Mouse (Mus musculus) MEL (cell line): ENCODE measurements around the gene Adgre5. TPM values are rescaled to one million over a fixed set of nuclear protein-coding genes. Genes with fewer than 3 reads are reported as not detected.
A peak's percentile ranks its signal among the peaks of the same experiment; 100 is the strongest.

Experiments
- DNase-seq: peaks from one replicate; pipeline ENCODE4 v3.0.0; 2011; ENCODE audit warnings: low read depth, low spot score
- H3K27ac ChIP-seq: 2 replicates; pipeline ENCODE4 v1.5.1; 2012; ENCODE audit warnings: low read depth, mild to moderate bottlenecking, control low read depth, low read length, moderate library complexity; ENCODE audit not compliant: control insufficient read depth
- H3K27me3 ChIP-seq, 2 experiments: fragments of 150-350 bp in 1 of 2; sonication (generic) in 1 of 2; 2 replicates each; pipeline ENCODE4 v1.6.1; 2012; ENCODE audit warnings: low read length in 2 of 2, mild to moderate bottlenecking in 2 of 2, improper control_type of control experiment in 1 of 2, moderate library complexity in 1 of 2; ENCODE audit not compliant: insufficient read depth in 2 of 2, control insufficient read depth in 1 of 2
- H3K36me3 ChIP-seq, 2 experiments: 2 replicates each; pipeline ENCODE4 v1.6.1; 2012 to 2014; ENCODE audit warnings: low read length in 2 of 2, improper control_type of control experiment in 1 of 2, inconsistent platforms in 1 of 2, mild to moderate bottlenecking in 1 of 2; ENCODE audit not compliant: insufficient read depth in 2 of 2, control insufficient read depth in 1 of 2
- H3K4me1 ChIP-seq, 2 experiments: fragments of 150-350 bp in 1 of 2; sonication (generic) in 1 of 2; 2 replicates each; pipeline ENCODE4 v1.6.1; 2012; ENCODE audit warnings: low read length in 2 of 2, improper control_type of control experiment in 1 of 2, mild to moderate bottlenecking in 1 of 2; ENCODE audit not compliant: insufficient read depth in 2 of 2, control insufficient read depth in 1 of 2
- H3K4me3 ChIP-seq, 2 experiments: fragments of 150-350 bp in 1 of 2; sonication (generic) in 1 of 2; 2 replicates each; pipeline ENCODE4 v1.5.1; 2012; ENCODE audit warnings: low read depth in 2 of 2, low read length in 2 of 2, mild to moderate bottlenecking in 2 of 2, moderate library complexity in 2 of 2, control low read depth in 1 of 2, improper control_type of control experiment in 1 of 2; ENCODE audit not compliant: control insufficient read depth in 1 of 2, insufficient read depth in 1 of 2
- H3K79me2 ChIP-seq: 2 replicates; pipeline ENCODE4 v1.6.1; 2012; ENCODE audit warnings: mild to moderate bottlenecking, low read length, moderate library complexity; ENCODE audit not compliant: control insufficient read depth, poor library complexity, insufficient read depth
- H3K9ac ChIP-seq: 2 replicates; pipeline ENCODE4 v1.6.1; 2012; ENCODE audit warnings: low read depth, mild to moderate bottlenecking, control low read depth, low read length, moderate library complexity; ENCODE audit not compliant: control insufficient read depth, poor library complexity, severe bottlenecking
- H3K9me3 ChIP-seq: fragments of 150-350 bp; sonication (generic); replicated peaks from 2 replicates; pipeline ENCODE4 v1.6.1; 2012; ENCODE audit warnings: mild to moderate bottlenecking, low read length, improper control_type of control experiment, moderate library complexity; ENCODE audit not compliant: insufficient read depth
- BHLHE40 ChIP-seq: IDR thresholded peaks from 2 replicates; pipeline ENCODE4 v1.6.1; 2012; ENCODE audit warnings: low read depth, mild to moderate bottlenecking, inconsistent platforms, low read length, improper control_type of control experiment, borderline replicate concordance
- CHD1 ChIP-seq: IDR thresholded peaks from 2 replicates; pipeline ENCODE4 v1.6.1; 2012; ENCODE audit warnings: low read depth, mild to moderate bottlenecking, inconsistent platforms, low read length, improper control_type of control experiment
- CHD2 ChIP-seq: IDR thresholded peaks from 2 replicates; pipeline ENCODE4 v1.6.1; 2011; ENCODE audit warnings: low read length, improper control_type of control experiment
- CTCF ChIP-seq, 3 experiments: IDR thresholded peaks in 2 of 3; conservative IDR thresholded peaks in 1 of 3; 2 replicates each; pipeline ENCODE4 v1.5.1; 2011 to 2012; ENCODE audit warnings: low read length in 3 of 3, low read depth in 2 of 3, mild to moderate bottlenecking in 2 of 3, improper control_type of control experiment in 1 of 3, inconsistent platforms in 1 of 3, mixed read lengths in 1 of 3, moderate library complexity in 1 of 3; ENCODE audit not compliant: control insufficient read depth in 1 of 3, insufficient read depth in 1 of 3, poor library complexity in 1 of 3, severe bottlenecking in 1 of 3
- E2F4 ChIP-seq: IDR thresholded peaks from 2 replicates; pipeline ENCODE4 v1.6.1; 2011; ENCODE audit warnings: low read depth, low read length, improper control_type of control experiment, borderline replicate concordance
- ELF1 ChIP-seq: IDR thresholded peaks from 2 replicates; pipeline ENCODE4 v1.6.1; 2014; ENCODE audit warnings: low read depth, mild to moderate bottlenecking, inconsistent platforms, low read length, improper control_type of control experiment, moderate library complexity
- EP300 ChIP-seq, 2 experiments: IDR thresholded peaks; 2 replicates each; pipeline ENCODE4 v1.6.1; 2011; ENCODE audit warnings: improper control_type of control experiment in 2 of 2, low read length in 2 of 2, low read depth in 1 of 2, mild to moderate bottlenecking in 1 of 2
- ETS1 ChIP-seq: IDR thresholded peaks from 2 replicates; pipeline ENCODE4 v1.6.1; 2012; ENCODE audit warnings: low read depth, mild to moderate bottlenecking, inconsistent platforms, low read length, improper control_type of control experiment, moderate library complexity
- GABPA ChIP-seq: IDR thresholded peaks from 2 replicates; pipeline ENCODE4 v1.6.1; 2012; ENCODE audit warnings: low read depth, mild to moderate bottlenecking, inconsistent platforms, low read length, improper control_type of control experiment, moderate library complexity
- HCFC1 ChIP-seq: IDR thresholded peaks from 2 replicates; pipeline ENCODE4 v1.6.1; 2012; ENCODE audit warnings: low read depth, mild to moderate bottlenecking, inconsistent platforms, low read length, improper control_type of control experiment, moderate library complexity
- JUND ChIP-seq: IDR thresholded peaks from 2 replicates; pipeline ENCODE4 v1.6.1; 2011; ENCODE audit warnings: low read depth, mild to moderate bottlenecking, improper control_type of control experiment, low read length
- KAT2A ChIP-seq: conservative IDR thresholded peaks from 2 replicates; pipeline ENCODE4 v1.6.1; 2012; ENCODE audit warnings: low read depth, low read length, improper control_type of control experiment, inconsistent platforms
- MAFK ChIP-seq: IDR thresholded peaks from 2 replicates; pipeline ENCODE4 v1.6.1; 2011; ENCODE audit warnings: low read depth, mild to moderate bottlenecking, low read length, improper control_type of control experiment, borderline replicate concordance
- MAX ChIP-seq: IDR thresholded peaks from 2 replicates; pipeline ENCODE4 v1.6.1; 2011; ENCODE audit warnings: low read length, improper control_type of control experiment
- MAZ ChIP-seq: IDR thresholded peaks from 2 replicates; pipeline ENCODE4 v1.6.1; 2012; ENCODE audit warnings: low read depth, mild to moderate bottlenecking, inconsistent platforms, low read length, improper control_type of control experiment
- MEF2A ChIP-seq: IDR thresholded peaks from 2 replicates; pipeline ENCODE4 v1.6.1; 2014; ENCODE audit warnings: low read depth, mild to moderate bottlenecking, inconsistent platforms, low read length, improper control_type of control experiment; ENCODE audit not compliant: poor library complexity, insufficient replicate concordance, severe bottlenecking; ENCODE audit errors: extremely low read depth
- MXI1 ChIP-seq: IDR thresholded peaks from 2 replicates; pipeline ENCODE4 v1.6.1; 2011; ENCODE audit warnings: mild to moderate bottlenecking, low read depth, low read length, improper control_type of control experiment
- MYB ChIP-seq: IDR thresholded peaks from 2 replicates; pipeline ENCODE4 v1.6.1; 2011; ENCODE audit warnings: mild to moderate bottlenecking, low read depth, low read length, improper control_type of control experiment
- MYC ChIP-seq: IDR thresholded peaks from 2 replicates; pipeline ENCODE4 v1.6.1; 2011; ENCODE audit warnings: low read depth, mild to moderate bottlenecking, low read length, improper control_type of control experiment, moderate library complexity
- NELFE ChIP-seq: IDR thresholded peaks from 2 replicates; pipeline ENCODE4 v1.6.1; 2011; ENCODE audit warnings: low read depth, low read length, improper control_type of control experiment
- NRF1 ChIP-seq: IDR thresholded peaks from 2 replicates; pipeline ENCODE4 v1.6.1; 2014; ENCODE audit warnings: low read depth, mild to moderate bottlenecking, inconsistent platforms, low read length, improper control_type of control experiment, moderate library complexity; ENCODE audit not compliant: poor library complexity, insufficient read depth, severe bottlenecking
- POLR2A ChIP-seq, 2 experiments: IDR thresholded peaks; 2 replicates each; pipeline ENCODE4 v1.6.1; 2011 to 2012; ENCODE audit warnings: low read length in 2 of 2, mild to moderate bottlenecking in 2 of 2, control low read depth in 1 of 2, improper control_type of control experiment in 1 of 2, low read depth in 1 of 2, moderate library complexity in 1 of 2; ENCODE audit not compliant: control insufficient read depth in 1 of 2, insufficient read depth in 1 of 2, poor library complexity in 1 of 2
- RAD21 ChIP-seq: IDR thresholded peaks from 2 replicates; pipeline ENCODE4 v1.6.1; 2011; ENCODE audit warnings: mild to moderate bottlenecking, low read depth, low read length, improper control_type of control experiment
- RCOR1 ChIP-seq: IDR thresholded peaks from 2 replicates; pipeline ENCODE4 v1.6.1; 2012; ENCODE audit warnings: low read depth, mild to moderate bottlenecking, inconsistent platforms, low read length, improper control_type of control experiment
- SIN3A ChIP-seq: IDR thresholded peaks from 2 replicates; pipeline ENCODE4 v1.6.1; 2012; ENCODE audit warnings: low read length, improper control_type of control experiment, inconsistent platforms
- SMC3 ChIP-seq: IDR thresholded peaks from 2 replicates; pipeline ENCODE4 v1.6.1; 2011; ENCODE audit warnings: low read depth, low read length, improper control_type of control experiment
- TAL1 ChIP-seq: IDR thresholded peaks from 2 replicates; pipeline ENCODE4 v1.6.1; 2012; ENCODE audit warnings: mild to moderate bottlenecking, inconsistent platforms, low read length, moderate library complexity, mixed read lengths
- TBP ChIP-seq: IDR thresholded peaks from 2 replicates; pipeline ENCODE4 v1.8.0; 2011; ENCODE audit warnings: low read depth, low read length, improper control_type of control experiment
- TCF12 ChIP-seq: IDR thresholded peaks from 2 replicates; pipeline ENCODE4 v1.6.1; 2014; ENCODE audit warnings: low read depth, mild to moderate bottlenecking, inconsistent platforms, low read length, improper control_type of control experiment, moderate library complexity
- UBTF ChIP-seq: IDR thresholded peaks from 2 replicates; pipeline ENCODE4 v1.6.1; 2012; ENCODE audit warnings: low read depth, mild to moderate bottlenecking, inconsistent platforms, low read length, improper control_type of control experiment, moderate library complexity, borderline replicate concordance; ENCODE audit not compliant: insufficient read depth
- USF1 ChIP-seq: IDR thresholded peaks from 2 replicates; pipeline ENCODE4 v1.6.1; 2014; ENCODE audit warnings: low read depth, mild to moderate bottlenecking, inconsistent platforms, low read length, improper control_type of control experiment, moderate library complexity
- USF2 ChIP-seq, 2 experiments: IDR thresholded peaks; 2 replicates each; pipeline ENCODE4 v1.6.1; 2011 to 2012; ENCODE audit warnings: improper control_type of control experiment in 2 of 2, low read length in 2 of 2, borderline replicate concordance in 1 of 2, inconsistent platforms in 1 of 2, low read depth in 1 of 2, mild to moderate bottlenecking in 1 of 2; ENCODE audit not compliant: insufficient read depth in 1 of 2
- ZC3H11A ChIP-seq: IDR thresholded peaks from 2 replicates; pipeline ENCODE4 v1.6.1; 2012; ENCODE audit warnings: low read depth, mild to moderate bottlenecking, inconsistent platforms, low read length, improper control_type of control experiment
- ZKSCAN1 ChIP-seq: IDR thresholded peaks from 2 replicates; pipeline ENCODE4 v1.6.1; 2012; ENCODE audit warnings: low read depth, mild to moderate bottlenecking, inconsistent platforms, low read length, improper control_type of control experiment, moderate library complexity
- ZMIZ1 ChIP-seq: IDR thresholded peaks from 2 replicates; pipeline ENCODE4 v1.6.1; 2012; ENCODE audit warnings: low read depth, mild to moderate bottlenecking, inconsistent platforms, low read length, improper control_type of control experiment, moderate library complexity
- ZNF384 ChIP-seq: IDR thresholded peaks from 2 replicates; pipeline ENCODE4 v1.6.1; 2012; ENCODE audit warnings: low read depth, mild to moderate bottlenecking, inconsistent platforms, low read length, improper control_type of control experiment
- polyA plus RNA-seq, 2 experiments: library from polyadenylated mRNA; stranded (reverse) in 1 of 2; unstranded in 1 of 2; fragments of >175 nt in 1 of 2; fragments of >200 nt in 1 of 2; gene quantifications; 2 replicates each; pipeline versions ENCODE4 v1.2.1 to v1.2.4; 2012; ENCODE audit warnings: low replicate concordance in 2 of 2, low read depth in 1 of 2; ENCODE audit not compliant: insufficient read length in 2 of 2, insufficient read depth in 1 of 2, missing spikeins in 1 of 2
- total RNA-seq: library from RNA; depleted of rRNA; stranded (reverse); fragments of 300-350 nt; gene quantifications from 2 replicates; pipeline ENCODE4 v1.2.3, GENCODE M21; 2012

Adgre5 gene
- total and polyA plus RNA-seq, 3 experiments, result 18.5 to 21.4 TPM; not detected in 1

DNA sequence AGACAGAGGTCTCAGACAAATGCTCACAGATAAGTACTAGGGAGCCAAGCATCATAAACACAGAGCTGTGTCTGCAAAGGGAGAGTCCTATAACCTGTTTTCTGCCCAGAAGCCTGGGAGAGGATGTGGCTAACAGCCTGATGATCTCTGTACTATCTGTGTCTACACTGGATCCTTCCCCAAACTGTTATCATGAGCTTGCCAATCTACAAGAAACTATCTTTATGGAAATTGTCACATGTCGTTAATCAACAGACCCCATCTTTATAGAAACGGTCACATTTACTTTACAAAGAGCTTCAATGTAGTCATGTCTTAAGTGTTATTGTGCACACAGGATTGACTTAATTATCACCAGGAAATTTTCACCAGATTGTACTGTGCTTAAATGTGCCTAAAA, 29.5 kb upstream of the Adgre5 start:
- Histone ChIP-seq H3K4me1 (peaks cover 23 to 64% of the 10 kb centered on the region in 2 experiments), H3K9me3 (no peaks in the 10 kb centered on the region), H3K36me3 (peaks cover 0 to 38% of the 10 kb centered on the region in 2 experiments; a peak in 2 of 4 replicates), H3K9ac (peak overlapping the region; percentile 36), H3K79me2 (no peaks in the 10 kb centered on the region; the same call in 1 of the 2 replicates), H3K4me3 (no peak overlapping the region), H3K27ac (peak overlapping the region; percentile 98), H3K27me3 (no peaks in the 10 kb centered on the region)
- DNase-seq, result peak; percentile 63
- TF ChIP-seq TAL1, result no peak
- no peak for TF ChIP-seq CTCF (IDR thresholded peaks at IDR 0.05 in 2 of 3, conservative IDR thresholded peaks at IDR 0.05 in 1 of 3; ENCODE audit: control insufficient read depth in 1 of 3, insufficient read depth in 1 of 3, low read depth in 2 of 3, low read length in 3 of 3, poor library complexity in 1 of 3, severe bottlenecking in 1 of 3)
- TF ChIP-seq ZMIZ1, result 0 out of 2 replicates have a peak, but pooled peaks have one; percentile 30
- TF ChIP-seq SIN3A, result peak; percentile 94
- TF ChIP-seq CHD2, result no peak
- peak; percentile 86 for TF ChIP-seq BHLHE40
- TF ChIP-seq TBP, result no peak; the same call in 1 of the 2 replicates
- TF ChIP-seq MXI1, result peak; percentile 73; the same call in 1 of the 2 replicates
- TF ChIP-seq KAT2A, result 0 out of 2 replicates have a peak, but pooled peaks have one; percentile 29
- peak; percentile 75 for TF ChIP-seq MAX
- TF ChIP-seq MAFK, result peak; percentile 56; the same call in 1 of the 2 replicates
- no peak for TF ChIP-seq NELFE
- peak; percentile 94 to 96 for TF ChIP-seq EP300 (IDR thresholded peaks at IDR 0.05; ENCODE audit: low read depth in 1 of 2, low read length in 2 of 2)
- TF ChIP-seq UBTF, result no peak
- peak; percentile 72; the same call in 1 of the 2 replicates for TF ChIP-seq MYC
- peak; percentile 93 for TF ChIP-seq ETS1
- 0 out of 4 replicates have a peak, but pooled peaks of 1 of the 2 experiments have one; percentile 32 for TF ChIP-seq USF2 (IDR thresholded peaks at IDR 0.05; ENCODE audit: borderline replicate concordance in 1 of 2, insufficient read depth in 1 of 2, low read depth in 1 of 2, low read length in 2 of 2)
- TF ChIP-seq RAD21, result no peak
- no peak for TF ChIP-seq ZKSCAN1
- peak; percentile 92 for TF ChIP-seq TCF12
- TF ChIP-seq RCOR1, result peak; percentile 85
- no peak for TF ChIP-seq GABPA
- no peak for TF ChIP-seq E2F4
- TF ChIP-seq JUND, result no peak
- TF ChIP-seq USF1, result peak; percentile 83
- peak; percentile 62; the same call in 1 of the 2 replicates for TF ChIP-seq MAZ
- TF ChIP-seq NRF1, result no peak
- TF ChIP-seq MEF2A, result peak; percentile 44; the same call in 1 of the 2 replicates
- no peak for TF ChIP-seq SMC3
- no peak for TF ChIP-seq ZNF384
- 0 out of 2 replicates have a peak, but pooled peaks have one; percentile 26 for TF ChIP-seq ELF1
- no peak for TF ChIP-seq CHD1
- peak; percentile 81 for TF ChIP-seq MYB
- no peak for TF ChIP-seq POLR2A (IDR thresholded peaks at IDR 0.05; ENCODE audit: control insufficient read depth in 1 of 2, insufficient read depth in 1 of 2, low read depth in 1 of 2, low read length in 2 of 2, poor library complexity in 1 of 2)
- TF ChIP-seq HCFC1, result 0 out of 2 replicates have a peak, but pooled peaks have one; percentile 56
- no peak; the same call in 1 of the 2 replicates for TF ChIP-seq ZC3H11A
